Mouse (Mus musculus) neural tube, embryonic 14.5 days (tissue): ENCODE data around the gene Phldb3. TPM values are rescaled to one million over a fixed set of nuclear protein-coding genes. Genes with fewer than 3 reads are reported as not detected.

ENCODE experiments used
- ATAC-seq: fragments of 200-750 bp; cut with Nextera tagmentation; 2 replicates; pipeline ENCODE4 v1.8.0; 2017; ENCODE audit warnings: low read depth, mild to moderate bottlenecking, moderate TSS enrichment, moderate library complexity
- H3K27ac ChIP-seq: fragments of 300-500 bp; sonication (generic); 2 replicates; pipeline ENCODE4 v1.5.1; 2014; ENCODE audit warnings: low read depth, mild to moderate bottlenecking, control low read depth, low read length, moderate library complexity, mixed read lengths
- H3K27me3 ChIP-seq: fragments of 300-500 bp; sonication (generic); 2 replicates; pipeline ENCODE4 v1.6.1; 2014; ENCODE audit warnings: low read length; ENCODE audit not compliant: control insufficient read depth, insufficient read depth
- H3K36me3 ChIP-seq: fragments of 300-500 bp; sonication (generic); 2 replicates; pipeline ENCODE4 v1.6.1; 2014; ENCODE audit warnings: low read length, mixed read lengths; ENCODE audit not compliant: control insufficient read depth, insufficient read depth
- H3K4me1 ChIP-seq: fragments of 300-500 bp; sonication (generic); 2 replicates; pipeline ENCODE4 v1.6.1; 2014; ENCODE audit warnings: low read length; ENCODE audit not compliant: control insufficient read depth, insufficient read depth
- H3K4me2 ChIP-seq: fragments of 300-500 bp; sonication (generic); 2 replicates; pipeline ENCODE4 v1.6.1; 2014; ENCODE audit warnings: mild to moderate bottlenecking, low read depth, low read length, control low read depth
- H3K4me3 ChIP-seq: fragments of 300-500 bp; sonication (generic); 2 replicates; pipeline ENCODE4 v1.5.1; 2014; ENCODE audit warnings: low read depth, low read length, control low read depth, mixed read lengths
- H3K9ac ChIP-seq: fragments of 300-500 bp; sonication (generic); replicated peaks from 2 replicates; pipeline ENCODE4 v1.6.1; 2014; ENCODE audit warnings: low read depth, mild to moderate bottlenecking, control low read depth, low read length, mixed read lengths
- H3K9me3 ChIP-seq: fragments of 300-500 bp; sonication (generic); 2 replicates; pipeline ENCODE4 v1.6.1; 2016; ENCODE audit warnings: low read length; ENCODE audit not compliant: control insufficient read depth
- WGBS: fragments of 180-500 bp; shearing (Covaris S2); extraction: QIAGEN DNeasy Blood & Tissue Kit; methylation state at CpG from one replicate; pipeline ENCODE4 v1.1.7; 2014; 5-methylcytosine and 5-hydroxymethylcytosine counted together
- polyA plus RNA-seq: library from polyadenylated mRNA; unstranded; fragments of >200 nt; fragmentation: Nextera tagmentation; extraction: Ambion mirVana; gene quantifications from 2 replicates; pipeline ENCODE4 v1.2.1, GENCODE M21; 2014

Phldb3 gene
- polyA plus RNA-seq, 1 experiment from 2014 or later: not detected

DNA sequence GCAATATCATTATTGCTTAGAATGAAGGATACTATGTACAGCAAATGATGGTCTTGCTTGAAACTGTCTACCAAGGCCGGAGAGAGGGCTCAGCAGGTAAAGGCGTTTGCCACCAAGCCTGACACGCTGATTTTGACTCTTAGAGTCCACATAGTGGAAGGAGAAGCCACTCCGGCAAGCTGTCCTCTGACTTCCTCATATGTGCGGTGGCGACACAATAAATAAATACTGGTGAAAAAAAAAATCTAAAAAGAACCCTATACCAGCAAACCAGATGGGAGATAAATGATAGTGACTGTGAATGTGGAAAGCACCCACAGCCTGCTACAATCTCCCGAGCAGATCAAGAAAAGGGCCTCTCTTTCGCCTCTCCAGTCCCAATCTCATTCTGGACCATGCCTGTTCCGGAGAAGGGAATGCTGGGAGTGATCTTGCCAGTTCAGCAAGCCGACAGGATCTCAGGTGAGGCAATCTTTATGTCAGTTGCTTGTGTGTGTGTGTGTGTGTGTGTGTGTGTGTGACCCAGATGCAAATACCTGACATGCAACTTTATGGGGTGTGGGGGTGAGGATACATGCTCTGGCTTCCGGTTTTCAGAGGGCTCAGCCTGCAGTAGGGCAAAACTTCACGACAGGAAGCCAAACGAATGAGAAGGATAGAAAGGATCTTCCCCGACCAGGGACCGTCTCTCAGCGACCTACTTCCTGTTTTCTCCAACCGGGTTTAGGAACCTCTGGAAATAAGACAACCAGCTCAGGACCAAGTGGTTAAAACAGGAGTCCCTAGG, 50.7 kb downstream of the Phldb3 start:
- H3K36me3 ChIP-seq: no peaks in the 10 kb centered on the region
- H3K9me3 ChIP-seq: no peaks in the 10 kb centered on the region
- no peak overlapping the region for H3K27ac ChIP-seq
- no peak overlapping the region for H3K4me3 ChIP-seq
- WGBS: 70% methylated on average over 17 of the region's 17 CpGs
- ATAC-seq: no peak
- H3K4me1 ChIP-seq: no peaks in the 10 kb centered on the region
- no peaks in the 10 kb centered on the region for H3K27me3 ChIP-seq
- H3K9ac ChIP-seq: no peak overlapping the region
- H3K4me2 ChIP-seq: no peak overlapping the region

GRCm38 (mm10) chr7:24662575-24662974, 52.0 kb downstream of the Phldb3 start:
- 16% methylated on average over 8 of the region's 8 CpGs for WGBS
- H3K9ac ChIP-seq: no peak overlapping the region
- H3K36me3 ChIP-seq: no peaks in the 10 kb centered on the region

GRCm38 (mm10) chr7:24664301-24664700, 53.7 kb downstream of the Phldb3 start:
- no peaks in the 10 kb centered on the region for H3K36me3 ChIP-seq
- no peak for ATAC-seq

More at GRCm38 (mm10) chr7:24662575-24662974, 52.0 kb downstream of the Phldb3 start:
- peak; percentile 66; the same call in 1 of the 2 replicates for ATAC-seq
- no peak overlapping the region for H3K4me3 ChIP-seq
- no peaks in the 10 kb centered on the region for H3K9me3 ChIP-seq
- H3K4me1 ChIP-seq: no peaks in the 10 kb centered on the region
- no peak overlapping the region for H3K4me2 ChIP-seq
- no peaks in the 10 kb centered on the region for H3K27me3 ChIP-seq
- no peak overlapping the region for H3K27ac ChIP-seq

GRCm38 (mm10) chr7:24664959-24665358, 54.4 kb downstream of the Phldb3 start:
- 74% methylated on average over 9 of the region's 9 CpGs for WGBS
- ATAC-seq: no peak

More at GRCm38 (mm10) chr7:24664301-24664700, 53.7 kb downstream of the Phldb3 start:
- Histone ChIP-seq H3K4me2 (no peak overlapping the region), H3K4me1 (no peaks in the 10 kb centered on the region), H3K9ac (no peak overlapping the region), H3K9me3 (no peaks in the 10 kb centered on the region), H3K27ac (no peak overlapping the region), H3K27me3 (no peaks in the 10 kb centered on the region), H3K4me3 (no peak overlapping the region)
- 45% methylated on average over 8 of the region's 8 CpGs for WGBS

GRCm38 (mm10) chr7:24671944-24672439, 61.4 kb downstream of the Phldb3 start:
- H3K27ac ChIP-seq: no peak overlapping the region
- H3K9ac ChIP-seq: no peak overlapping the region
- H3K9me3 ChIP-seq: no peaks in the 10 kb centered on the region
- ATAC-seq: no peak
- no peak overlapping the region for H3K4me2 ChIP-seq
- no peaks in the 10 kb centered on the region for H3K4me1 ChIP-seq
- no peak overlapping the region for H3K4me3 ChIP-seq
- H3K36me3 ChIP-seq: no peaks in the 10 kb centered on the region
- WGBS: 95% methylated on average over 23 of the region's 23 CpGs
- H3K27me3 ChIP-seq: no peaks in the 10 kb centered on the region

More at GRCm38 (mm10) chr7:24664959-24665358, 54.4 kb downstream of the Phldb3 start:
- Histone ChIP-seq H3K4me2 (no peak overlapping the region), H3K4me1 (no peaks in the 10 kb centered on the region), H3K4me3 (no peak overlapping the region), H3K9ac (no peak overlapping the region), H3K9me3 (no peaks in the 10 kb centered on the region), H3K27ac (no peak overlapping the region), H3K27me3 (no peaks in the 10 kb centered on the region), H3K36me3 (no peaks in the 10 kb centered on the region)

DNA sequence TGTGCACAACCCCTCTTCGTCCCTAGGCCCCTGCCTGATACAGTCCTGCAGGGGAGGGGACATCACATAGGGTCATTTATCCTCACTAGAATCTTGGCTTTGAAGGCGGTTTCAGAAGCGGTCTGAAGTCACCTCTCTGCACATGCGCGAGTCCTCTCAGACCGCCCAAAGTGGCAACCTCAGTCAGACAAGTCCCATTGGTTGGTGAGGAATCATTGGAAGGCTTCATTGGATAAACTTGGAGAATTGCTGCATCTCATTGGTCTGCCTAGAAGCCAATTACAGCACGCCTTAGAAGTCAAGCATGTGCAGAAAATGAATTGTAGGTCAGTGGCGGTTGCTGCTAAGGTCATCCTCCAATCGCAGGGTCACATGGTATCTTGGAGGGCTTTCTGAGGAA, 66.0 kb downstream of the Phldb3 start, which contains the start of gene Tex101:
TSS of gene Tex101 (minus strand) at position 101 of the 400 bp plus-strand sequence.
- Histone ChIP-seq H3K27me3 (no peaks in the 10 kb centered on the region), H3K4me3 (no peak within 1 kb of the TSS), H3K4me1 (no peaks in the 10 kb centered on the region), H3K36me3 (no peaks in the 10 kb centered on the region), H3K9ac (no peak within 1 kb of the TSS), H3K4me2 (no peak within 1 kb of the TSS), H3K9me3 (no peaks in the 10 kb centered on the region), H3K27ac (no peak within 1 kb of the TSS)
- 89% methylated on average over 9 of the region's 9 CpGs for WGBS
- no peak for ATAC-seq

Other genes starting within 250 kb of the Phldb3 start
- 2.0 and 2.1 TPM in 2 replicates for gene Kcnn4, start 240.5 kb upstream of the Phldb3 start, polyA plus RNA-seq
- 32.9 and 34.9 TPM in 2 replicates for gene Smg9, start 211.1 kb upstream of the Phldb3 start, polyA plus RNA-seq
- not detected in 2 replicates for gene Irgc1, start 158.5 kb upstream of the Phldb3 start, polyA plus RNA-seq
- gene Plaur, start 148.3 kb upstream of the Phldb3 start, polyA plus RNA-seq: 0.81 and 1.6 TPM in 2 replicates
- gene Cadm4, start 128.7 kb upstream of the Phldb3 start, polyA plus RNA-seq: 15.9 and 22.6 TPM in 2 replicates
- 165 and 211 TPM in 2 replicates for gene Zfp428, start 103.8 kb upstream of the Phldb3 start, polyA plus RNA-seq
- 1.6 and 2.2 TPM in 2 replicates for gene AC161166.1, start 98.3 kb upstream of the Phldb3 start, polyA plus RNA-seq
- gene Irgq, start 80.1 kb upstream of the Phldb3 start, polyA plus RNA-seq: 21.5 and 27.0 TPM in 2 replicates
- not detected in 2 replicates for gene Pinlyp, start 64.6 kb upstream of the Phldb3 start, polyA plus RNA-seq
- gene Xrcc1, start 64.5 kb upstream of the Phldb3 start, polyA plus RNA-seq: 54.1 and 57.4 TPM in 2 replicates
- 26.4 and 27.9 TPM in 2 replicates for gene Ethe1, start 23.2 kb upstream of the Phldb3 start, polyA plus RNA-seq
- 8.5 and 9.4 TPM in 2 replicates for gene Zfp575, start 23.1 kb upstream of the Phldb3 start, polyA plus RNA-seq
- gene Lypd3, start 25.8 kb downstream of the Phldb3 start, polyA plus RNA-seq: 0.16 TPM in 1 of 2 replicates, not detected in the other
- not detected in 2 replicates for gene Tex101, start 65.9 kb downstream of the Phldb3 start, polyA plus RNA-seq
- not detected in 2 replicates for gene BC049730, start 98.5 kb downstream of the Phldb3 start, polyA plus RNA-seq
- not detected in 2 replicates for gene Gm4763, start 116.1 kb downstream of the Phldb3 start, polyA plus RNA-seq
- gene Cd177, start 149.5 kb downstream of the Phldb3 start, polyA plus RNA-seq: 0.11 TPM in 1 of 2 replicates, not detected in the other
- 0.99 and 1.2 TPM in 2 replicates for gene Ceacam10, start 166.4 kb downstream of the Phldb3 start, polyA plus RNA-seq